Mouse (Mus musculus): ENCODE measurements around the gene Rsu1.

The Rsu1 gene

GRCm38 (mm10) chr2:13168743-13169142 is 102.5 kb downstream of the Rsu1 start:
- no peak for DNase-seq (ENCODE audit: low spot score in 2 of 2)

GRCm38 (mm10) chr2:13161717-13162116 is 109.5 kb downstream of the Rsu1 start:
- DNase-seq (ENCODE audit: low spot score in 2 of 2) = no peak

- DNase-seq (ENCODE audit: low spot score in 2 of 2) = no peak
Observed at GRCm38 (mm10) chr2:13145245-13145644, 126.0 kb downstream of the Rsu1 start.

DNA sequence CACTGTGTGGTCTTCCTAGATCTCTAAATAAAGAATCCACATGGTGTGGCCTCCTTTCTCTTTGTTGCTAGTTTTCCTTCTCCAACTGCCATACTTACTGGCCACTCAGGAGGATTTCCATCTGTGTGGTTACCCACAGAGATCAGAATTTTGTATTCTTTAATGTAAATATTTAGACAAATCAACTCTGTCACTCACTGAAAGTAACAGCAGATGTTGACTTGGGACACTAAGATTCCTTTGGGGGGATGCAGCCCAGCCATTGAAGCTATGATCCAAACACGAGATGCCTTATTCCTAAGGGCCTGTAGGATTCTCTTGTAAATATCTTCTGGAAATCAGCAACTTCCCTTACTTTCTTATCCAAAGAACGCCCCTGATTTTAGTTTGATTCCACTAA is 136.3 kb downstream of the Rsu1 start:
- DNase-seq (ENCODE audit: low spot score in 2 of 2) = no peak

DNA sequence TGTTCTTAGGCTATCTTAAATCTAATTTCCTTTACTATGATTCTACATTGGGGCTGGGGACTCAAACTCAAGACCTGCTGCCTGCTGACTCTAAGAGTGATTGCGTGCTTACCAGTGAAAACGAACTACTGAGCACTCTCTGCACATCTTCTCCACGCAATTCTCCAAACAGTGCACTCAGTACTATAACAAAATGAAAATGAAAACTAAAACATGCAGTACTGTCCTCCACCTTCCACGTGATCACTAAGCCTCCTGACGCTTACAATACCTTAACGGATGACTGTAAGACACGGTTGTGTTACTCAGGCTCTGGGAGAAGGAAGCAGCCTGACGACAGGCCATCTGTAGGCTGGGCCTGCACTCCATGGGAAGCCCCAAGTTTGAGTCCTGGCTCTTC is 138.4 kb downstream of the Rsu1 start:
- no peak for DNase-seq (ENCODE audit: low spot score in 2 of 2)

GRCm38 (mm10) chr2:13132406-13132805 is 138.8 kb downstream of the Rsu1 start:
- DNase-seq (ENCODE audit: low spot score in 2 of 2) = no peak

GRCm38 (mm10) chr2:13129859-13130258 is 141.4 kb downstream of the Rsu1 start:
- DNase-seq (ENCODE audit: low spot score in 2 of 2) = no peak

DNA sequence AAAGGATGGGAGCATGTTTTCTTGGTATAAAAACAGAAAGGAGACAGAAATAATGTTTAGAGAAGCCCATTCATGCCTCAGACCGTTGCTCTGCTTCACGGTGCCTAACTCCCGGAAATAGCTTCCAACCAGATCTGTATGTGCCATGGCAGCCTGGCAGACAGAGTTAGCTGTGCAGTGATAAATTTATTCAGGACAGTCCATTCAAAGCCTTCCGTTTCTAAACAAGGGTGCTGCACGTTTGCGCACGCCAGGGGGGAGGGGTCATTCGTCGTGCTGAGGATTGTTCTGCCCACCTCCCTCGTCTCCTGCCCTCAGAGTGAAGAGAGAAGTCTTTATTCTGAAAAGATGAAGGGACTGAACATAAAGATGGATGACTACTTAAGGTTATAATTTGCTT is 141.9 kb downstream of the Rsu1 start:
- no peak for DNase-seq (ENCODE audit: low spot score in 2 of 2)

GRCm38 (mm10) chr2:13120461-13120860 is 150.8 kb downstream of the Rsu1 start:
- DNase-seq (ENCODE audit: low spot score in 2 of 2) = no peak

- no peak for DNase-seq (ENCODE audit: low spot score in 2 of 2)
Observed at GRCm38 (mm10) chr2:13117896-13118295, 153.3 kb downstream of the Rsu1 start.

DNA sequence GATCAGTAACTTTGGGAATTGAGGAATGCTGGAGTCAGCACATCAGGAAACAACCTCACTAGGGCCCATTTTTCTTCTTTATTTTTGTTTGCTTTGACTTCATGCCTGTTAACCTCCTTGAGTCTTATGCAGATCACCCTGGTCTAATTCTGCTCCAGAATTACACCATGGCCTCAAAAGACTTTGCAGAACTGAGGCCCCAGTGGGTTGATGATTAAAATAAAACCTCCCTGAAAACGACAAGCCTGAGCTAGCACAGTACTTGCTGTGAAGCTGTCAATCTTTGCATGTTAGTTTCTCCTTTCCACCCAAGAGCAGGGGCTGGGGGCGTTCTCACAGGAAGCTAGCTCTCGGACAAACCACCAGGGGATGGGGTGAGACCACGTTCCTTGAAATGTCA is 164.7 kb downstream of the Rsu1 start:
- DNase-seq (ENCODE audit: low spot score in 2 of 2) = no peak

- DNase-seq (ENCODE audit: low spot score in 2 of 2) = no peak
Observed at GRCm38 (mm10) chr2:13104388-13104787, 166.8 kb downstream of the Rsu1 start.

DNA sequence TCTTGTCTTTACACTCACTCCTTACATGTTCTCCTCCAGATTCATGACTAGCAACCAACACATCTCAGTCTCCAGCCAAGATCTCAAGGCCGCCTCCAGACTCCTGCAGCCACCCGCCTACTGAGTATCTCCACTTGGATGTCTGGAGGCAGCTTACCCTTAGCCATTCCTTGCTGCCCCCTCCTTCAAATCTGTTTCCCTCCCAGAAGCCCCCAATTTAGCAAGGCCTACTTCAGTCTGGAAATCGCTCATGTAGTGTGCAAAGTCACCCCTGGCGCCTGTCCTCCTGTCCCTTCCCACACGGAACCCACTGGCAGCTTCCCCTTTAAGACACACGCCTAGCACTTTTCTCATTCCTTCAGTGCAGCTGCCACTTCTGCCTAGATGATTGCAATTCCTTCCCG is 167.4 kb downstream of the Rsu1 start:
- no peak for DNase-seq (ENCODE audit: low spot score in 2 of 2)

GRCm38 (mm10) chr2:13094045-13094444 is 177.2 kb downstream of the Rsu1 start:
- DNase-seq (ENCODE audit: low spot score in 2 of 2) = no peak

DNA sequence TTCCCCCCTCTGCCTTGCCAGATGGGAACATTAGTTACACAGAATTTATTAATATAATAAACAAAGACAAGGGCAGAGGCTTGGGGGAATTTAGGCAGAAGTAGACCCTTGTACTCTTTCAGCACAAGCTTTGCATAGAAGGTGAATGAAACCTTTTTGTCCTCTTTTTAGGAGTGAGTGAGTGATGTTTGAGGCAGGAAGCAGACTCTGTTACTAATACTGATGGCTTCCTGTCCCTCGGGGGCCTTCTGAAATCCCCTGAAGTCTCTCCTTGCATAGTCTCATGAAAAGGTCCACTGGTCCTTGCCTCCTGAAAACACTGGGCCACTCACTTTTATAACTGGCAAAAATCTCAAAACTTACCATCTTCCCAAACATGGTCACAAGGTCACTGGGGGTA is 177.6 kb downstream of the Rsu1 start:
- DNase-seq (ENCODE audit: low spot score in 2 of 2) = no peak

GRCm38 (mm10) chr2:13091399-13092015 is 179.7 kb downstream of the Rsu1 start:
- no peak for DNase-seq (ENCODE audit: low spot score in 2 of 2)

- no peak for DNase-seq (ENCODE audit: low spot score in 2 of 2)
Observed at GRCm38 (mm10) chr2:13090841-13091240, 180.4 kb downstream of the Rsu1 start.

GRCm38 (mm10) chr2:13089861-13090260 is 181.4 kb downstream of the Rsu1 start:
- no peak for DNase-seq (ENCODE audit: low spot score in 2 of 2)

GRCm38 (mm10) chr2:13088266-13088665 is 182.9 kb downstream of the Rsu1 start:
- DNase-seq (ENCODE audit: low spot score in 2 of 2) = no peak

- DNase-seq (ENCODE audit: low spot score in 2 of 2) = no peak
Observed at GRCm38 (mm10) chr2:13087811-13088210, 183.4 kb downstream of the Rsu1 start.

GRCm38 (mm10) chr2:13084223-13084622 is 187.0 kb downstream of the Rsu1 start:
- no peak for DNase-seq (ENCODE audit: low spot score in 2 of 2)

GRCm38 (mm10) chr2:13080476-13080875 is 190.7 kb downstream of the Rsu1 start:
- DNase-seq (ENCODE audit: low spot score in 2 of 2) = no peak

DNA sequence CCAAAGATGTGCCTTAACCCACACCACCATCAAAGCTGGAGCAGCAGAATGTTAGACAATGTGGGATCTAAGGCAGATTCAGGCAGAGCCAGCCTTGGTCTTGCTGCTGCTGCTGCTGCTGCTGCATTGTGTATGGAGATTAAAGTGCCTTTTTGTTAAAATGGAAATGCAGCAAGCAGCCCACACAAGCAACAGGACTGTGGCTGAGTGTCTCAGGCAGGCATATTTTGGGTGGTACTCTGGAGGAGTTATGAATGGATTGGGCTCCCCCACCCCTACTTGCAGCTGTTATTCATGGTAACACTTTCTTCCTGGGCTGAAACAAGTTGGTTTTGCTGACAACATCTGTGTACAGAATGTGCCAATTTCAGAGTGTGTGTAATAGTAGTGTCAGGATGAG is 199.0 kb downstream of the Rsu1 start:
- DNase-seq (ENCODE audit: low spot score in 2 of 2) = no peak

- DNase-seq (ENCODE audit: low spot score in 2 of 2) = no peak
Observed at GRCm38 (mm10) chr2:13060426-13061170, 210.6 kb downstream of the Rsu1 start.

Measured in thymus, postnatal 10 days (tissue).